Mouse (Mus musculus) kidney, embryonic 16.5 days (tissue): Measurements from ENCODE around the gene Taok1. TPM values are rescaled to one million over a fixed set of nuclear protein-coding genes. Genes with fewer than 3 reads are reported as not detected.
A peak's percentile ranks its signal among the peaks of the same experiment; 100 is the strongest.

Experiments
- ATAC-seq: fragments of 200-750 bp; cut with Nextera tagmentation; 2 replicates; pipeline ENCODE4 v1.8.0; 2017; ENCODE audit warnings: moderate TSS enrichment; ENCODE audit not compliant: low FRiP score, low TSS enrichment
- H3K27ac ChIP-seq: fragments of 300-500 bp; sonication (generic); 2 replicates; pipeline ENCODE4 v1.5.1; 2014; ENCODE audit warnings: low read length
- H3K27me3 ChIP-seq: fragments of 300-500 bp; sonication (generic); 2 replicates; pipeline ENCODE4 v1.6.1; 2014; ENCODE audit warnings: low read length, control low read depth, mixed read lengths; ENCODE audit not compliant: insufficient read depth
- H3K36me3 ChIP-seq: fragments of 300-500 bp; sonication (generic); 2 replicates; pipeline ENCODE4 v1.6.1; 2014; ENCODE audit warnings: low read length, control low read depth, mixed read lengths; ENCODE audit not compliant: insufficient read depth
- H3K4me1 ChIP-seq: fragments of 300-500 bp; sonication (generic); 2 replicates; pipeline ENCODE4 v1.6.1; 2014; ENCODE audit warnings: low read length, control low read depth, mixed read lengths; ENCODE audit not compliant: insufficient read depth
- H3K4me2 ChIP-seq: fragments of 300-500 bp; sonication (generic); replicated peaks from 2 replicates; pipeline ENCODE4 v1.6.1; 2014; ENCODE audit warnings: low read depth, low read length
- H3K4me3 ChIP-seq: fragments of 300-500 bp; sonication (generic); 2 replicates; pipeline ENCODE4 v1.5.1; 2014; ENCODE audit warnings: mild to moderate bottlenecking, low read length
- H3K9ac ChIP-seq: fragments of 300-500 bp; sonication (generic); replicated peaks from 2 replicates; pipeline ENCODE4 v1.6.1; 2014; ENCODE audit warnings: low read length
- H3K9me3 ChIP-seq: fragments of 300-500 bp; sonication (generic); 2 replicates; pipeline ENCODE4 v1.6.1; 2016; ENCODE audit warnings: low read length, control low read depth
- WGBS: fragments of 180-500 bp; shearing (Covaris S2); extraction: QIAGEN DNeasy Blood & Tissue Kit; methylation state at CpG from one replicate; pipeline ENCODE4 v1.1.7; 2014; 5-methylcytosine and 5-hydroxymethylcytosine counted together
- polyA plus RNA-seq: library from polyadenylated mRNA; unstranded; fragments of >200 nt; fragmentation: Nextera tagmentation; extraction: Ambion mirVana; gene quantifications from 2 replicates; pipeline ENCODE4 v1.2.1, GENCODE M21; 2015

Taok1 gene
- polyA plus RNA-seq, 1 experiment from 2014 or later: 12.8 TPM

- H3K9ac ChIP-seq: peak within 1 kb of the TSS; percentile 96
- WGBS: under 1% methylated on average over 59 of the region's 74 CpGs
- no peaks in the 10 kb centered on the region for H3K9me3 ChIP-seq
- H3K27me3 ChIP-seq: no peaks in the 10 kb centered on the region
- peak within 1 kb of the TSS; percentile 87 for H3K27ac ChIP-seq
- peak within 1 kb of the TSS; percentile 92 for H3K4me3 ChIP-seq
- H3K36me3 ChIP-seq: no peaks in the 10 kb centered on the region
- peak within 1 kb of the TSS; percentile 91 for H3K4me2 ChIP-seq
- no peak for ATAC-seq
- H3K4me1 ChIP-seq: peaks cover 77% of the 10 kb centered on the region
These were observed 113.9 kb downstream of the Taok1 start, which contains the start of gene Git1 for GRCm38 (mm10) chr11:77493512-77494343. Gene Git1 (plus strand): TSS chr11:77493562.

DNA sequence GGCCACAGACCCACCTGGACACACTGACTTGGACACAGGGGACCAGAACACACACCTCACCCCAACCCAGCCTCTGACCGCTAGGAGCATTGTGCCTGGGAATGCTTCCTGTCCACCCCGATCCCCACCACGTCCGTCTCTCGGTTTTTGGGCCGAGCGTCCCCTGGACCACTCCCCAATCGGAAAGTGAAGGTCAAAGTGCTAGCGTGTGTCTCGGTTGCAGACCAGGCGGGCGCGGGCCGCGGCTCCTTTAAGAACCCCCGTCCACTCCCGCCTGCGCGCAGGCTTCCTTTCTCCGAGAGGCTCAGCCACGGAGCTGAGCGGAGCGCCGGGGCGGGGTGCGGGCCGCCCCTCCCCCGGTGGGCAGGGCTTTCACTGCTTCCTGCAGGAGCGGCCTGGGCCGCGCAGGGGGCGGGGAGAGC lies 114.7 kb downstream of the Taok1 start:
- Histone ChIP-seq H3K27me3 (no peaks in the 10 kb centered on the region), H3K4me2 (peak overlapping the region; percentile 91), H3K36me3 (no peaks in the 10 kb centered on the region), H3K4me1 (peaks cover 78% of the 10 kb centered on the region), H3K9ac (peak overlapping the region; percentile 96), H3K4me3 (peak overlapping the region; percentile 92), H3K9me3 (no peaks in the 10 kb centered on the region), H3K27ac (peak overlapping the region; percentile 87)
- ATAC-seq: peak; percentile 75
- 0% methylated on average over 31 of the region's 32 CpGs for WGBS

DNA sequence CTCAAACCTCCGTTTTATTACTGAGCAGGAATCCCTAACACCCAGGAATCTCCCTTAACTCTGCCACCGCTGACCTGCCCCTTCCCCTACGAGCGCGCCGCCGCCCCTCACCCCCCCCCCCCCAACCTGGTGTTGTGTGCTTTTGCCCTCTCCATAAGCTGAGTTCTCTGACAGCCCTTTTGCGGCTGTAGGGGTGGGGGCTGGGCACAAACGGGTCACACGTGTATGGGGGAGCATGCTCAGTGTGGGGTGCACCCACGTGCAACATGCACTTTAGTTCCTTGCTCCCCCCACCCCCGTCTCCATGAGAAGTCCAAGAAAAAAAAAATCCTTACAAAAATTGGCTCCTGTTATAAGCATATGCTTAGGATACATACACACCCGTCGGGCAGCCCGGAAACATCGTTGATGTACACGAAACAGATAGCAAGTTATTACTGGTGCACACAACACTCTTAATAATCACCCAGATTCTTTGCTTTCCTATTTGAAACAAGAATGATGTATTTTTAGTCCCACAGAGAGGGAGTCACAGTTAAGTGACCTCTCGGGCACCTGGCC lies 115.2 kb downstream of the Taok1 start:
- Histone ChIP-seq H3K36me3 (no peaks in the 10 kb centered on the region), H3K4me3 (peak overlapping the region; percentile 92), H3K27me3 (no peaks in the 10 kb centered on the region), H3K4me1 (peaks cover 72% of the 10 kb centered on the region), H3K4me2 (peak overlapping the region; percentile 91), H3K27ac (peak overlapping the region; percentile 87), H3K9me3 (no peaks in the 10 kb centered on the region), H3K9ac (peak overlapping the region; percentile 96)
- WGBS: 0% methylated on average over 12 of the region's 18 CpGs
- ATAC-seq: no peak

GRCm38 (mm10) chr11:77491502-77492291 lies 115.9 kb downstream of the Taok1 start:
- Histone ChIP-seq H3K9ac (peak overlapping the region; percentile 96), H3K9me3 (no peaks in the 10 kb centered on the region), H3K4me3 (peak overlapping the region; percentile 92), H3K4me2 (peak overlapping the region; percentile 91), H3K27me3 (no peaks in the 10 kb centered on the region), H3K27ac (peak overlapping the region; percentile 87), H3K36me3 (no peaks in the 10 kb centered on the region), H3K4me1 (peaks cover 69% of the 10 kb centered on the region)
- under 1% methylated on average over 23 of the region's 23 CpGs for WGBS
- ATAC-seq: peak; percentile 72

GRCm38 (mm10) chr11:77491123-77491501 lies 116.5 kb downstream of the Taok1 start:
- no peaks in the 10 kb centered on the region for H3K27me3 ChIP-seq
- no peaks in the 10 kb centered on the region for H3K9me3 ChIP-seq
- peak; percentile 63 for ATAC-seq
- peak overlapping the region; percentile 87 for H3K27ac ChIP-seq
- peak overlapping the region; percentile 92 for H3K4me3 ChIP-seq
- WGBS: under 1% methylated on average over 13 of the region's 13 CpGs
- H3K4me2 ChIP-seq: peak overlapping the region; percentile 91
- H3K4me1 ChIP-seq: peaks cover 65% of the 10 kb centered on the region
- peak overlapping the region; percentile 96 for H3K9ac ChIP-seq
- no peaks in the 10 kb centered on the region for H3K36me3 ChIP-seq

- Histone ChIP-seq H3K9me3 (no peaks in the 10 kb centered on the region), H3K27me3 (no peaks in the 10 kb centered on the region), H3K4me3 (0 out of 2 replicates have a peak overlapping the region, but pooled peaks have one; percentile 91), H3K4me2 (peak overlapping the region; percentile 97; the same call in 1 of the 2 replicates), H3K9ac (no peak overlapping the region), H3K4me1 (peaks cover 65% of the 10 kb centered on the region), H3K27ac (peak overlapping the region; percentile 21; the same call in 1 of the 2 replicates), H3K36me3 (no peaks in the 10 kb centered on the region)
- ATAC-seq: no peak
- 73% methylated on average over 6 of the region's 6 CpGs for WGBS
These were observed 117.2 kb downstream of the Taok1 start for GRCm38 (mm10) chr11:77490451-77490850.

GRCm38 (mm10) chr11:77489591-77490235 lies 117.9 kb downstream of the Taok1 start, which contains the start of gene Ankrd13b:
Gene Ankrd13b (minus strand): TSS chr11:77489678.
- Histone ChIP-seq H3K9ac (peak within 1 kb of the TSS; percentile 86), H3K4me3 (peak within 1 kb of the TSS; percentile 91), H3K27ac (peak within 1 kb of the TSS; percentile 21; the same call in 1 of the 2 replicates), H3K36me3 (no peaks in the 10 kb centered on the region), H3K9me3 (no peaks in the 10 kb centered on the region), H3K4me1 (peaks cover 63% of the 10 kb centered on the region), H3K4me2 (peak within 1 kb of the TSS; percentile 97), H3K27me3 (no peaks in the 10 kb centered on the region)
- peak; percentile 60 for ATAC-seq
- WGBS: under 1% methylated on average over 42 of the region's 87 CpGs

DNA sequence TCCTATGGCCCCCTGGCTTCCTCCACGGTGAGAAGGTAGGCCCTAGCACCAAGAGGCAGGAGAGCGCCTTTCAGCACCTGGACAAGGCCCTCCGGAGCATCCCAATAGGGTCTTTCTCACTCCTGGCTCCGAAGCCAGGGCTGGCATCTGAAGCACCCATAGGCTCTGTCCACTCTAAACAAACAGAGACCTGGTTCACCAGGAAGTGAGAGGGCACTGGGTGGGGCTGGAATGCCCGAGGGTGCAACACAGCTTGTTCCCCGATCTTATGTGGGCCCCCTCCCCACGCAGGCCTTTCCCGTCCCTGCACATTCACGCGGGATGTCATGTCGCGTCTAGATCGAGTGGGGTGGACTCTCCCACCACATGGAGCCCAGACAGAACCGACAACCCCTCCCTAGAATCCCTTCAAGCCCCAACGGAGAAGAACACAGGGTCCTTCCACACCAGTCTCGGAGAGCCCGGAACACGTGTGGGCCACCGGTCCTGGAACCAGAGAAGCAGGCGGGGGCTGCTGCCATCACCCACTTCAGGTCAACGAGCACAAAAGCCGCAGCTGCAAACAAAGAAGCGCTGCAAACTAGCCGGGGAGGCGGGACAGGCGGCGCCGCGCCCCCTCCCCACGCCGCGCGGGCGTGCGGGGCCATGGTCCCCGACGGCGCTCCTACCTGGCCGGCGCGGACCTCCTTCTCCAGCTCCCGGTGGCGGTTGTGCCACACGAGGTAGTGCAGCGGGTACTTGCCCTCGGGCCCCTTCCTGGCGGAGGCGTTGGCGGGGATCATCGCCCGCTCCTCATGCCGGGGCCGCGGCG lies 118.6 kb downstream of the Taok1 start:
- Histone ChIP-seq H3K27ac (no peak overlapping the region), H3K9me3 (no peaks in the 10 kb centered on the region), H3K36me3 (no peaks in the 10 kb centered on the region), H3K4me1 (peaks cover 57% of the 10 kb centered on the region), H3K4me3 (peak overlapping the region; percentile 91), H3K27me3 (no peaks in the 10 kb centered on the region), H3K4me2 (peak overlapping the region; percentile 97), H3K9ac (peak overlapping the region; percentile 86)
- ATAC-seq: no peak
- WGBS: 3% methylated on average over 52 of the region's 55 CpGs
